Mouse (Mus musculus) heart, postnatal 25 days (tissue): Measurements from ENCODE around the gene Hmx1. TPM values are rescaled to one million over a fixed set of nuclear protein-coding genes. Genes with fewer than 3 reads are reported as not detected.

Experiments used
- DNase-seq: peaks from one replicate; pipeline ENCODE4 v3.0.0; 2022; ENCODE audit warnings: low spot score
- intact Hi-C: fragments of 180-260 bp; cut with DNase I; formaldehyde crosslinking; loops from one replicate; pipeline ENCODE4 v1.15.1; 2025
- total RNA-seq, 2 experiments: library from RNA; stranded (reverse); gene quantifications; 2 replicates each; pipeline ENCODE4 v1.2.3; 2021

The Hmx1 gene
- total RNA-seq, 2 experiments from 2014 or later, result not detected

- DNase-seq, result no peak
- intact Hi-C loops, result no loop called here
These were observed 8.2 kb downstream of the Hmx1 start for GRCm38 (mm10) chr5:35396976-35397641.

- intact Hi-C loops, result no loop called here
- DNase-seq, result no peak
These were observed 8.9 kb downstream of the Hmx1 start for GRCm38 (mm10) chr5:35397642-35398309.

DNA sequence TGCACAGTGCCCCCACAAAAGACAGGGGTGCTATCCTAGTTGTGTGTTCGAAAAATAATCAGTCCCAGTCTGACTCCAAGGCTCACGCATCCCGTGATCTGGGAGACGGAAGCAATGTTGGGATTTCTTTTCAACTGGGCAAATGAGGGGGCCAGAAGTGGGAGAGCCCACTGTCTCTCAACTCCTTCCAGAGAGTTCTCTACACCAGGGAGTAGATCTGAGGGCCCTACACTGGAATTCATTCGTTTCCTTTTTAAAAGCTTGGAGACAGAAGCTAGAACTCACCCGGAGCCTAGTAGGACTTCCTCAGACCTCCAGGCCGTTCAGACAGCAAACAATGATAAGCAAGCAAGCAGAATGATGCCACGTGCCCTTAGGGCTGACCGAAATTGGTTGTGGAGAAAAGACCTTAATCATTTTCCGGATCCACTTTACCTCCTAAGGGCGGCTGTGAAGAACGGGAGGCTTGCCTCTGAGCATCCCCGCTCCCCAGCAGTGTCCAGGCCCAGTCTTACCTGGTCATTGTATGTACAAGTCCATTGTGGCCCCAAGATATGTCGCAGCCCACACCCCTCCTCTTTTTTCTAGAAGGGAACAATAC, 9.5 kb downstream of the Hmx1 start:
- no peak for DNase-seq
- intact Hi-C loops, result no loop called here

- intact Hi-C loops, result no loop called here
These were observed 10.2 kb downstream of the Hmx1 start for GRCm38 (mm10) chr5:35399061-35399460.

GRCm38 (mm10) chr5:35399704-35400320, 10.9 kb downstream of the Hmx1 start:
- intact Hi-C loops, result no loop called here
- DNase-seq, result no peak

More at GRCm38 (mm10) chr5:35399061-35399460, 10.2 kb downstream of the Hmx1 start:
- DNase-seq, result no peak

GRCm38 (mm10) chr5:35401240-35401639, 12.3 kb downstream of the Hmx1 start:
- DNase-seq, result no peak
- intact Hi-C loops, result no loop called here

GRCm38 (mm10) chr5:35407411-35407930, 18.6 kb downstream of the Hmx1 start:
- DNase-seq, result no peak
- intact Hi-C loops, result no loop called here

DNA sequence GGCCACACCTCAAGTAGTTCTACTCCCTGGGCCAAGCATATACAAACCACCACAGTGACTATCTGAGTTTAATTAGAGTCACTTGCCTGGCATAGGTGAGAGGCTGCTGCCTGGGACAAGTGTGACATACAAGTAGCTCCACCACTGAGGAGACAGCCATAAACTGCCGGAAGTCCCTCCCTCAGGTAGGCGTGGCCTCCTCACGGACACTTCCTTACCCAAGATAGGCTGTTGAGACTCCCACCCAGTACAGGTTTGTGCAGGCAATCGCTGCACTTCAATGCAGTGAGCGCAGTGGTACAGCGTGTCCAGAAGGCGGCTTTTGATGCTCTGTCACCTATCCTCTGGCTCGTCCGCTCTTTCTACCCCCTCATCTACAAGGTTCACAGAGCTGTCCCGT, 22.1 kb downstream of the Hmx1 start:
- intact Hi-C loops, result no loop called here
- no peak for DNase-seq

DNA sequence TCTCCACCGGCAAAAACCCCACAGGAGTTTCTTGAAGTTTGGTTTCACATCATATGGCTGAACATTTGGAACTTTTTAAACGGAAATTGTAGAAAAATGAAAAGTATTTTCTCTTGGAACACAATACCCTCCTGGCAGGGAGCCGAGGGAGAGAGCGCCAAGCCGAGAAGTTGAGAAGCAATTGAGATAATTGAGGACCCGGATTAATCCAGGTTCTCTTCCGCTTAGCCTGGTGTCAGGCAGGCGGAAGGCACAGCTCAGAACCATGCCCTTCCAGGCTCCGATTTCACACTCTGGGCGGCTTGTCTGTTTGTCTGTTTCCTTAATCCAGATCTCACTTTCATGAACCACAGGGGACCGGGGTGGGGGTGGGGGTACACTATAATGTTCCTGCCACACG, 23.9 kb downstream of the Hmx1 start:
- DNase-seq, result no peak
- intact Hi-C loops, result no loop called here

GRCm38 (mm10) chr5:35417707-35418106, 28.8 kb downstream of the Hmx1 start:
- DNase-seq, result no peak
- intact Hi-C loops, result no loop called here

DNA sequence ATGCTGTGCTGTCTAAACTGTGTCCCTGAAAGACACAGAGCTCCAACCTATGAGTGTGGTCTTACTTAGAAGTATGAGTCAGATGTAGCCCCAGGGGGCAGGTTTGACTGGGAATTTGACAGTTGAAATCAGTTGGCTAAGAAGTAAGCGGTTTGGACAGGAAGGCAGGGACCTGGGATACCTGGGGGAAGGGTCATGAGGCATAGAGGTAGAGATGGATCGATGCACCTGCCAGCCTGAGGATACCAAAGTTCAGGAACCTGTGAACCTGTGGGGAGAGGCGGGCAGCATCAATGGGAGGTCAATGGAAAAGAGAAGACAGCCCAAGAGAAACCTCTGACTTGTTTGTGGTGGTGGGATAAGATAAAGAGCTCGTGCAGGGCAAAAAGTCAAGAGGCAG, 32.7 kb downstream of the Hmx1 start:
- intact Hi-C loops, result no loop called here
- DNase-seq, result no peak

- no peak for DNase-seq
- intact Hi-C loops, result no loop called here
These were observed 36.3 kb downstream of the Hmx1 start for GRCm38 (mm10) chr5:35425218-35425617.

GRCm38 (mm10) chr5:35427901-35428300, 39.0 kb downstream of the Hmx1 start:
- no peak for DNase-seq
- intact Hi-C loops, result no loop called here

DNA sequence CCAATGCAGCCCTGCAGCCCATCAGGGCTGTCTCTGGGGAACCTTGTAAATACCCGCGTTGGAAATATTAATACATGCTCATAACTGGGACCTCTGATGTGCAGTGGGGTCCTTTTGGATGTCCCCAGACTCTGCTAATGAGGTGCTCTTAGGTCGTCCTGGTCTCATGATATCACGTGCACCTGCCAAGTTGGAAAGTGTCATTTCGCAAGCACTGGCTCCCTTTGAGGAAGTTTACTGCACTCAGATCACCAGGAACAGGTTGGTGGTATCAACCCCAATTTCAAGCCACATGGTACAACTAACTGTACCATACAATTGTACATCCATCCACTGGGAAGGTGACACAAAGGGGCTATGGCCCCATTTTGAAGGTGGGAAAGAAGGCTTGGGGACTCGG, 39.5 kb downstream of the Hmx1 start:
- no peak for DNase-seq
- intact Hi-C loops, result no loop called here

- intact Hi-C loops, result no loop called here
- no peak for DNase-seq
These were observed 43.2 kb downstream of the Hmx1 start for GRCm38 (mm10) chr5:35432098-35432497.

DNA sequence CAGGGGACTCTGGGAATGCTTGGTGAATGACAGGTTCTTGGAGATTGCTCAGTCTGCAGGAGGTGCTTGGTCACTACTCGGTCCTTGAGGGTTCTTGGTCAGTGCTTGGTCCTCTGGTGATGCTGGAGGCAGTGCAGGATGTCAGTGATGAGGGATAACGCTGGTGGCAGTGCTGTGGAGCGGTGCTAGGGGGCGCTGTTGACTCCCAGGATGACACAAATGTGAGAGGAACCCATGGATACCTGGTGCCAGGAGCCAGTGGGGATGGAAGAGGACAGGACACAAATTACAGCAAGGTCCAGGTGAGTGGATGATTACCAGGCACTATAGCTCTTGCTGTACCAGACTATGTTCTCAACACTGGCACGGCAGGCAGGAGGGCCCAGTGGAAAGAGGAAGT, 45.1 kb downstream of the Hmx1 start:
- DNase-seq, result no peak
- intact Hi-C loops, result no loop called here

DNA sequence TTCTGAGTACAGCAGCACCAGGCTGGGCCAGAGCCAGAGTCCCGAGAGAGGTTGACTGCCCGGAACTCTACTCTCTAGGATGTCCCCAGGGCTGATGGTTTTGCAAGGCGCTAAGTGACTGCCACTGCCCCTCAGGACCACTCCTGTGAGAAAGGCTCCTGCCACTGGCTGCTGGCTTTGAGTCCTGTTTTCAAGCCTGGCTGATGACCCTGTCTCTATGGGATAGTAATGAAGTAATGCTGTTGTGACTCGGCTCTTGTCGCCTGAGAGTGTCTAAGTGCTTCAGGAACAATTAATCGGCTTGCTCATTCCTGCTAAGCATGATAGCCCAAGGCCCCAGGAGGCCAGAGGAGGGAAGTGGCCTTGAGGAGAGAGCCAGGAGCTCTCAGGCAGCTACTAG, 45.8 kb downstream of the Hmx1 start:
- no peak for DNase-seq
- intact Hi-C loops, result no loop called here

DNA sequence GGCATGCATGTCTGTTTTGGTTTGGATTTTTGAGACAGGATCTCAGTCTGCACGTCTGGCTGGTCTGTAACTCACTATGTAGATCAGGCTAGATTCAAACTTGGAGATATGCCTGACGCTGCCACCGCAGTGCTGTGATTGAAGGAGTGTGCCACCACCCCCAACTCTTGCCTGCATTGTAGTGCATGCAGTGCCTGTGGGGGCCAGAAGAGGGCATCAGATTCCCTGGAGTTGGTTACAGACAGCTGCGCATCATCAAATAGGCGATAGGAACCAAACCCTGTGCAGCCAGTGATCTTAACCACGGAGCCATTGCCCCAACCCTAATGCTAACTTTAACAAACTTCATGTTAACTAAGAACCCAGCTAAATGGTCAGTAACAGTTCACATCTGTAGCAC, 49.9 kb downstream of the Hmx1 start:
- intact Hi-C loops, result no loop called here
- DNase-seq, result no peak

- DNase-seq, result no peak
- intact Hi-C loops, result no loop called here
These were observed 51.6 kb downstream of the Hmx1 start for GRCm38 (mm10) chr5:35440459-35440858.

DNA sequence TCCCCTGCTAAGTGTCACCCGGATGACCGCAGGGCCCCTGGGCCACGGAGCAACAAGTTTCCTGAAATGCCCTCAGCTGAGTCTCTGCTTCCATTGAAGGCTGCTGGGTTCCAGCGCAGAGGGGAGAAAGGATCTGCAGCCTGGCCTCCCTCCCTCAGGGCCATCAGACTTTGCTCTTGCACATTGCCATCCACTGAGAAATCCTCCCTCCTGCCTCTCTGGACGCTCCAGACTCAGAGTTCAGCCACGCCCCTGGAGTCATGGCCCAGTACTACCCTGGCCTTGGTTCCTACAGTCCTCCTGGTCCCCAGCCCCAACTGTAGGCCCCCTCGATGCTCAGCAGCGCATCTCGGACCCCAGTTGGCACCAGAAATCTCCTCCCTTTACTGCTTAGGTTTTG, 52.5 kb downstream of the Hmx1 start:
- intact Hi-C loops, result no loop called here
- DNase-seq, result no peak

DNA sequence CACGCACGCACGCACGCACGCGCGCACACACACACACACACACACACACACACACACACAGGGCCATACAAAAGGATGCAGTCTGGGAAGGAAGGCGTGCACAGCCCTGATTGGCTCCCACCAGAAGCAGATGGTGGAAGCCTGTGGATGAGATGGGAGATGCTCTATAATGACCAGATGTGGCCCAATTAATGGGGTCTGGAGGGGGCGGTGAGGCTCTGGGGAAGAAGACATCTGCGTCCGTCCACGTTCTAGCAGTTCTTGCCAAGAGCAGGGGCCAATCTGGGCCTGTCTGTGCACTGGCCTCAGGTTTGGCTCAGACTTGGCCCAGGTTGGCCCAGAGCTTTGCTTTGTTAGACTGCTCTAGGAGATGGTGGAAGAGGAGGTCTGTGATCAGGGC, 55.8 kb downstream of the Hmx1 start:
- DNase-seq, result no peak
- intact Hi-C loops, result no loop called here
